Mouse (Mus musculus): ENCODE measurements around the gene Gad2.

- TF ChIP-seq CTCF (IDR thresholded peaks at IDR 0.05; ENCODE audit: extremely low read depth, insufficient read depth, insufficient read length, insufficient replicate concordance): no peak
- no peak for TF ChIP-seq POLR2A (IDR thresholded peaks at IDR 0.05; ENCODE audit: low read depth, low read length)
Measured at GRCm38 (mm10) chr2:22590206-22590490, 31.9 kb upstream of the Gad2 start.
